Comparison of ENCODE assay signal across 9 mouse cellular contexts in the genomic region with DNA sequence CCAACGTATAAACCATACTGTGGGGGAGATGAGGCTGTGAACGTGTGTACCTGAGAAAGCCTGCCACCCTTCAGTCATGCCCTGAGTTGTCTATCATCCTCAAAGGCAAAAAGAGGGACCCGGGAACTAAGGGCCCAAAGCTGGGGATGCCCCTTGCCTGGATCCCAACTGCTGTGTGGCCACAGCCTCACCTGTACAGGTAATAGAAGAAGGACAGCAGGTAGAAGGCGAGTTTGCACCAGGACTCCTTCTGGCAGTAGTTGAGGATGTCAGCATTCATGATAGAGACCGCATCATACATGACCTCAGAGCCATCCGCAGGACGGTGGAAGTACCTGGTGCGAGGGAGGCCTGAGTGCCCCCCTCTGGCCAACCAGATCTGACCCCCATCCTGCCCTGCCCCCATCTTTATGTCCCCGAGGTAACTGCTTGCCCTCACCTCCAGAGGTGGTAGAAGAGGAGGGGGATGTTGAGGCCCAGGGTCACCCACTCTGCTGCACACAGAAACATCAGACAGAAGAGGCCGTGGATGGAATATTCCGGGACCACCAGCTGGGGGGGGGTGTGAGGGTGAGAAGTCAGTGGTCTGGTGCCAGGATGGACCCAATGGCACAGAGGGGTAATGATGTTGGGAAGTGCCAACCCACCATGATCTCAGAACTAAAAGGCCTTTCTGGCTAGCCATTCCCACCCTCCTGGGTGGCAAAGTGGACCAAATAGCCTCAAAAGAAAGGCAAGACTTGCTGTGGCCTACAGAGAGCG. TPM values are rescaled to one million over a fixed set of nuclear protein-coding genes. Genes with fewer than 3 reads are reported as not detected.
DNase-seq lines count a peak whose midpoint lies in the region; ATAC-seq lines count a peak whose summit lies in the region.
"Had no signal": no experiment of that assay in that cellular context is flagged by ENCODE, and none has a peak within 500 bp of the region (broad histone marks: within the 10 kb centered on the region; RNA-seq: fewer than 3 reads in every experiment).

No protein-coding gene starts in this region.

- H3K27me3 ChIP-seq in hindbrain, embryonic 10.5 days (ENCODE audit: insufficient read depth, poor library complexity, severe bottlenecking): 0 out of 2 replicates have a peak, but pooled peaks cover 4% of the 10 kb centered on the region
- no peaks in the 10 kb centered on the region for H3K27me3 ChIP-seq in hindbrain, embryonic 11.5 days (ENCODE audit: control insufficient read depth, insufficient read depth, low read length)
- no peaks in the 10 kb centered on the region for H3K27me3 ChIP-seq in forebrain, embryonic 15.5 days
- H3K27me3 ChIP-seq in midbrain, embryonic 13.5 days: no peaks in the 10 kb centered on the region

- peak overlapping the region; percentile 71 for H3K4me3 ChIP-seq in hindbrain, embryonic 10.5 days
- H3K4me3 ChIP-seq in hindbrain, embryonic 11.5 days (ENCODE audit: low read depth, low read length): no peak overlapping the region
- peak overlapping the region; percentile 94 for H3K4me3 ChIP-seq in forebrain, embryonic 15.5 days
- H3K4me3 ChIP-seq in midbrain, embryonic 13.5 days (replicated peaks): peak overlapping the region; percentile 88

- no peak overlapping the region for H3K27ac ChIP-seq in hindbrain, embryonic 10.5 days
- H3K27ac ChIP-seq in hindbrain, embryonic 11.5 days (ENCODE audit: low read depth, low read length): no peak overlapping the region
- H3K27ac ChIP-seq in forebrain, embryonic 15.5 days (replicated peaks): peak overlapping the region; percentile 95
- peak overlapping the region; percentile 97 for H3K27ac ChIP-seq in midbrain, embryonic 13.5 days

- no peaks in the 10 kb centered on the region for H3K9me3 ChIP-seq in hindbrain, embryonic 10.5 days
- H3K9me3 ChIP-seq in hindbrain, embryonic 11.5 days (ENCODE audit: control insufficient read depth, low read length): no peaks in the 10 kb centered on the region
- no peaks in the 10 kb centered on the region for H3K9me3 ChIP-seq in forebrain, embryonic 15.5 days
- H3K9me3 ChIP-seq in midbrain, embryonic 13.5 days: no peaks in the 10 kb centered on the region

- peaks cover 66% of the 10 kb centered on the region for H3K4me1 ChIP-seq in hindbrain, embryonic 10.5 days (replicated peaks)
- peaks cover 24% of the 10 kb centered on the region for H3K4me1 ChIP-seq in hindbrain, embryonic 11.5 days (replicated peaks; ENCODE audit: control insufficient read depth, insufficient read depth, low read length)
- peaks cover 62% of the 10 kb centered on the region for H3K4me1 ChIP-seq in forebrain, embryonic 15.5 days
- H3K4me1 ChIP-seq in midbrain, embryonic 13.5 days (replicated peaks): peaks cover 72% of the 10 kb centered on the region

- peaks cover 43% of the 10 kb centered on the region for H3K36me3 ChIP-seq in hindbrain, embryonic 10.5 days
- H3K36me3 ChIP-seq in hindbrain, embryonic 11.5 days (ENCODE audit: control insufficient read depth, insufficient read depth, low read length): no peaks in the 10 kb centered on the region
- peaks cover 35% of the 10 kb centered on the region for H3K36me3 ChIP-seq in forebrain, embryonic 15.5 days
- H3K36me3 ChIP-seq in midbrain, embryonic 13.5 days: peaks cover 37% of the 10 kb centered on the region

- ATAC-seq in hindbrain, embryonic 11.5 days (ENCODE audit: low FRiP score): no peak
- ATAC-seq in forebrain, embryonic 15.5 days (replicated peaks): no peak
- ATAC-seq in midbrain, embryonic 13.5 days: no peak; the same call in 1 of the 2 replicates
- ATAC-seq in megakaryocyte-erythroid progenitor cell, adult 5-6 weeks (replicated peaks; ENCODE audit: low FRiP score, low TSS enrichment, poor library complexity, severe bottlenecking): no peak

- no peak overlapping the region for H3K4me2 ChIP-seq in hindbrain, embryonic 11.5 days (replicated peaks; ENCODE audit: low read depth, low read length)
- peak overlapping the region; percentile 85 for H3K4me2 ChIP-seq in forebrain, embryonic 15.5 days (replicated peaks)
- peak overlapping the region; percentile 89 for H3K4me2 ChIP-seq in midbrain, embryonic 13.5 days (replicated peaks)

- 74% methylated on average over 12 of the region's 12 CpGs for WGBS in hindbrain, embryonic 10.5 days
- WGBS in hindbrain, embryonic 11.5 days: 78% methylated on average over 12 of the region's 12 CpGs
- WGBS in forebrain, embryonic 15.5 days: 72% methylated on average over 12 of the region's 12 CpGs
- 74% methylated on average over 12 of the region's 12 CpGs for WGBS in midbrain, embryonic 13.5 days

- DNase-seq in hindbrain, embryonic 10.5 days (ENCODE audit: low spot score): no peak
- DNase-seq in hindbrain, embryonic 11.5 days (ENCODE audit: low spot score): no peak
- DNase-seq in cerebellum, postnatal 14 days: peak; percentile 48 to 59
- no peak for DNase-seq in right cerebral cortex, postnatal 14 days
- no peak for DNase-seq in left cerebral cortex, adult 18-20 months (ENCODE audit: low spot score in 2 of 2)

- no peak overlapping the region for H3K9ac ChIP-seq in hindbrain, embryonic 11.5 days (ENCODE audit: low read depth, low read length)
- H3K9ac ChIP-seq in forebrain, embryonic 15.5 days (replicated peaks): peak overlapping the region; percentile 99
- H3K9ac ChIP-seq in midbrain, embryonic 13.5 days (replicated peaks): peak overlapping the region; percentile 42; the same call in 1 of the 2 replicates

RNA-seq across cellular contexts. Expression of gene Cnih2, which starts 4.7 kb away (rescaled TPM):
- 42.1 and 115 TPM in 2 replicates for polyA plus RNA-seq in hindbrain, embryonic 10.5 days (2016; fragmentation: Nextera tagmentation; extraction: Ambion mirVana)
- polyA plus RNA-seq in hindbrain, embryonic 11.5 days (2014; fragmentation: Nextera tagmentation; extraction: Ambion mirVana): 126 and 128 TPM in 2 replicates
- 324 and 348 TPM in 2 replicates for polyA plus RNA-seq in forebrain, embryonic 15.5 days (2015; fragmentation: Nextera tagmentation; extraction: Ambion mirVana)
- polyA plus RNA-seq in midbrain, embryonic 13.5 days (2015; fragmentation: Nextera tagmentation; extraction: Ambion mirVana): 321 and 357 TPM in 2 replicates
- 100 to 1,000 TPM; 215 to 221 TPM for total RNA-seq in left cerebral cortex, adult 18-20 months (2021)
- total RNA-seq in megakaryocyte-erythroid progenitor cell, adult 5-6 weeks (2014; fragmentation: Nextera tagmentation): 0.66 TPM in 1 of 2 replicates, not detected in the other
- total RNA-seq in megakaryocyte-erythroid progenitor cell, adult 5-6 weeks (2017): not detected in 2 replicates

RNA-seq across cellular contexts. Expression of gene Yif1a, which starts 5.3 kb away (rescaled TPM):
- 87.1 and 92.0 TPM in 2 replicates for polyA plus RNA-seq in hindbrain, embryonic 10.5 days (2016; fragmentation: Nextera tagmentation; extraction: Ambion mirVana)
- 75.6 and 81.3 TPM in 2 replicates for polyA plus RNA-seq in hindbrain, embryonic 11.5 days (2014; fragmentation: Nextera tagmentation; extraction: Ambion mirVana)
- polyA plus RNA-seq in forebrain, embryonic 15.5 days (2015; fragmentation: Nextera tagmentation; extraction: Ambion mirVana): 53.0 and 54.3 TPM in 2 replicates
- 57.1 and 59.0 TPM in 2 replicates for polyA plus RNA-seq in midbrain, embryonic 13.5 days (2015; fragmentation: Nextera tagmentation; extraction: Ambion mirVana)
- 10 to 100 TPM; 21.6 to 25.5 TPM for total RNA-seq in left cerebral cortex, adult 18-20 months (2021)
- total RNA-seq in megakaryocyte-erythroid progenitor cell, adult 5-6 weeks (2014; fragmentation: Nextera tagmentation): 38.6 and 43.4 TPM in 2 replicates
- 7.5 and 13.6 TPM in 2 replicates for total RNA-seq in megakaryocyte-erythroid progenitor cell, adult 5-6 weeks (2017)

RNA-seq across cellular contexts. Expression of gene Tmem151a, which starts 8.3 kb away (rescaled TPM):
- polyA plus RNA-seq in hindbrain, embryonic 10.5 days (2016; fragmentation: Nextera tagmentation; extraction: Ambion mirVana): 1.5 and 1.8 TPM in 2 replicates
- polyA plus RNA-seq in hindbrain, embryonic 11.5 days (2014; fragmentation: Nextera tagmentation; extraction: Ambion mirVana): 1.6 and 1.8 TPM in 2 replicates
- polyA plus RNA-seq in forebrain, embryonic 15.5 days (2015; fragmentation: Nextera tagmentation; extraction: Ambion mirVana): 7.9 and 8.3 TPM in 2 replicates
- 3.7 and 4.4 TPM in 2 replicates for polyA plus RNA-seq in midbrain, embryonic 13.5 days (2015; fragmentation: Nextera tagmentation; extraction: Ambion mirVana)
- total RNA-seq in left cerebral cortex, adult 18-20 months (2021): 100 to 1,000 TPM; 146 to 149 TPM
- 1.2 TPM in 1 of 2 replicates, not detected in the other for total RNA-seq in megakaryocyte-erythroid progenitor cell, adult 5-6 weeks (2014; fragmentation: Nextera tagmentation)
- not detected in 2 replicates for total RNA-seq in megakaryocyte-erythroid progenitor cell, adult 5-6 weeks (2017)
- polyA plus RNA-seq: inflammation-experienced regulatory T-cells, adult 6 months had no signal

RNA-seq across cellular contexts. Expression of gene Rab1b, which starts 13.2 kb away (rescaled TPM):
- polyA plus RNA-seq in hindbrain, embryonic 10.5 days (2016; fragmentation: Nextera tagmentation; extraction: Ambion mirVana): 270 and 303 TPM in 2 replicates
- polyA plus RNA-seq in hindbrain, embryonic 11.5 days (2014; fragmentation: Nextera tagmentation; extraction: Ambion mirVana): 217 and 230 TPM in 2 replicates
- polyA plus RNA-seq in forebrain, embryonic 15.5 days (2015; fragmentation: Nextera tagmentation; extraction: Ambion mirVana): 243 and 248 TPM in 2 replicates
- 238 and 242 TPM in 2 replicates for polyA plus RNA-seq in midbrain, embryonic 13.5 days (2015; fragmentation: Nextera tagmentation; extraction: Ambion mirVana)
- 100 to 1,000 TPM; 157 to 165 TPM for total RNA-seq in left cerebral cortex, adult 18-20 months (2021)
- 58.7 and 83.3 TPM in 2 replicates for total RNA-seq in megakaryocyte-erythroid progenitor cell, adult 5-6 weeks (2014; fragmentation: Nextera tagmentation)
- 47.0 and 47.5 TPM in 2 replicates for total RNA-seq in megakaryocyte-erythroid progenitor cell, adult 5-6 weeks (2017)

RNA-seq across cellular contexts. Expression of gene Klc2, which starts 24.7 kb away (rescaled TPM):
- polyA plus RNA-seq in hindbrain, embryonic 10.5 days (2016; fragmentation: Nextera tagmentation; extraction: Ambion mirVana): 35.5 and 45.8 TPM in 2 replicates
- 34.6 and 36.5 TPM in 2 replicates for polyA plus RNA-seq in hindbrain, embryonic 11.5 days (2014; fragmentation: Nextera tagmentation; extraction: Ambion mirVana)
- 47.0 and 50.9 TPM in 2 replicates for polyA plus RNA-seq in forebrain, embryonic 15.5 days (2015; fragmentation: Nextera tagmentation; extraction: Ambion mirVana)
- 63.1 and 69.0 TPM in 2 replicates for polyA plus RNA-seq in midbrain, embryonic 13.5 days (2015; fragmentation: Nextera tagmentation; extraction: Ambion mirVana)
- total RNA-seq in left cerebral cortex, adult 18-20 months (2021): 100 to 1,000 TPM; 261 to 289 TPM
- 3.0 and 15.3 TPM in 2 replicates for total RNA-seq in megakaryocyte-erythroid progenitor cell, adult 5-6 weeks (2014; fragmentation: Nextera tagmentation)
- 2.3 and 8.0 TPM in 2 replicates for total RNA-seq in megakaryocyte-erythroid progenitor cell, adult 5-6 weeks (2017)

Comparison
In these comparisons a context has a peak if more than half of its experiments do, and no peak if none do; other contexts are left out.
1. DNase-seq: peak in cerebellum, postnatal 14 days (2 of 2); none in hindbrain, embryonic 10.5 days (single experiment), hindbrain, embryonic 11.5 days (single experiment), right cerebral cortex, postnatal 14 days (single experiment) and left cerebral cortex, adult 18-20 months (0 of 2).
2. H3K27ac ChIP-seq: peak in forebrain, embryonic 15.5 days (single experiment) and midbrain, embryonic 13.5 days (single experiment); none in hindbrain, embryonic 10.5 days (single experiment) and hindbrain, embryonic 11.5 days (single experiment).